ENCODE assay signal across 24 mouse cellular contexts in the genomic region with DNA sequence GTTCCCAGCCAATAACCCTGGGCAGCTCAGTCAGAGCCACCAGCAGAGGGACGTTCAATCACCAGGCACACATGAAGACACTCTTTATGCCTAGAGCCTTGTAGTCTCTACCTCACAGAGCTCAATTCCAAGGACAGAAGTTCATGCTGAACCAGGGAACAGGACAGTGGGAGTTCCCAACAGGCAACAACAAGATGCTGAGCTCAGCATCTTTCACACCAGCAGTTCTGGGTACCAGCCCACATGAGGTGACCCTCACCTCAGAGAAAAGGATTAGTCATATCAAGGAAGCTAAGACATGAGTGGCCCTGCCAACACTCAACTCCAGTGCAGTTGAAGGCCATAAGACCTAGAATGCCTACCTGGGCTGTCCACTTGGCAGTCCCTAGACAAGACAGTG. TPM values are rescaled to one million over a fixed set of nuclear protein-coding genes. Genes with fewer than 3 reads are reported as not detected.
DNase-seq lines count a peak whose midpoint lies in the region; ATAC-seq and TF ChIP-seq lines count a peak whose summit lies in the region.
"Had no signal": no experiment of that assay in that cellular context is flagged by ENCODE, and none has a peak within 500 bp of the region (broad histone marks: within the 10 kb centered on the region; RNA-seq: fewer than 3 reads in every experiment).

No protein-coding gene starts in this region.

- H3K9me3 ChIP-seq in forebrain, embryonic 11.5 days (ENCODE audit: control insufficient read depth, low read length): no peaks in the 10 kb centered on the region
- no peaks in the 10 kb centered on the region for H3K9me3 ChIP-seq in forebrain, postnatal 0 days (ENCODE audit: low read length)
- H3K9me3 ChIP-seq in heart, embryonic 15.5 days (replicated peaks): no peaks in the 10 kb centered on the region
- H3K9me3 ChIP-seq in midbrain, embryonic 10.5 days (replicated peaks): no peaks in the 10 kb centered on the region
- no peaks in the 10 kb centered on the region for H3K9me3 ChIP-seq in midbrain, embryonic 15.5 days
- H3K9me3 ChIP-seq: embryonic facial prominence, embryonic 10.5 days; embryonic facial prominence, embryonic 13.5 days; forebrain, embryonic 13.5 days; heart, embryonic 13.5 days; hindbrain, embryonic 13.5 days had no signal

- no peaks in the 10 kb centered on the region for H3K36me3 ChIP-seq in forebrain, embryonic 11.5 days (ENCODE audit: control insufficient read depth, insufficient read depth, low read length)
- H3K36me3 ChIP-seq in forebrain, postnatal 0 days (ENCODE audit: insufficient read depth): no peaks in the 10 kb centered on the region
- H3K36me3 ChIP-seq in heart, embryonic 15.5 days: no peaks in the 10 kb centered on the region
- H3K36me3 ChIP-seq in midbrain, embryonic 10.5 days: no peaks in the 10 kb centered on the region
- H3K36me3 ChIP-seq in midbrain, embryonic 15.5 days (replicated peaks): no peaks in the 10 kb centered on the region
- H3K36me3 ChIP-seq: embryonic facial prominence, embryonic 10.5 days; embryonic facial prominence, embryonic 13.5 days; heart, embryonic 13.5 days; hindbrain, embryonic 13.5 days had no signal

- H3K4me2 ChIP-seq in forebrain, embryonic 11.5 days (ENCODE audit: low read depth, low read length, severe bottlenecking): no peak overlapping the region
- H3K4me2 ChIP-seq in forebrain, postnatal 0 days (ENCODE audit: low read depth): no peak overlapping the region
- H3K4me2 ChIP-seq in heart, embryonic 15.5 days: no peak overlapping the region
- no peak overlapping the region for H3K4me2 ChIP-seq in midbrain, embryonic 15.5 days
- H3K4me2 ChIP-seq: embryonic facial prominence, embryonic 13.5 days; forebrain, embryonic 13.5 days; heart, embryonic 13.5 days; hindbrain, embryonic 13.5 days had no signal

- 73% methylated on average over 1 of the region's 1 CpGs for WGBS in forebrain, embryonic 11.5 days
- WGBS in forebrain, postnatal 0 days: 62% methylated on average over 1 of the region's 1 CpGs
- WGBS in heart, embryonic 15.5 days: 52% methylated on average over 1 of the region's 1 CpGs
- 80% methylated on average over 1 of the region's 1 CpGs for WGBS in midbrain, embryonic 10.5 days
- WGBS in midbrain, embryonic 15.5 days: 76% methylated on average over 1 of the region's 1 CpGs

- no peak for TF ChIP-seq CTCF in forebrain, postnatal 0 days (IDR thresholded peaks at IDR 0.05; ENCODE audit: low read depth)

- no peaks in the 10 kb centered on the region for H3K27me3 ChIP-seq in forebrain, embryonic 11.5 days (ENCODE audit: control insufficient read depth, insufficient read depth, low read length)
- no peaks in the 10 kb centered on the region for H3K27me3 ChIP-seq in forebrain, postnatal 0 days (ENCODE audit: insufficient read depth, low read length)
- no peaks in the 10 kb centered on the region for H3K27me3 ChIP-seq in heart, embryonic 15.5 days
- peaks cover 5% of the 10 kb centered on the region; the same call in 1 of the 2 replicates for H3K27me3 ChIP-seq in midbrain, embryonic 10.5 days (ENCODE audit: low read depth, poor library complexity, severe bottlenecking)
- H3K27me3 ChIP-seq in midbrain, embryonic 15.5 days (replicated peaks): no peaks in the 10 kb centered on the region
- H3K27me3 ChIP-seq: embryonic facial prominence, embryonic 13.5 days; forebrain, embryonic 13.5 days; heart, embryonic 13.5 days had no signal

- ATAC-seq in forebrain, embryonic 11.5 days (replicated peaks; ENCODE audit: low FRiP score): no peak
- no peak for ATAC-seq in forebrain, postnatal 0 days
- ATAC-seq in heart, embryonic 15.5 days (replicated peaks; ENCODE audit: insufficient number of reproducible peaks, insufficient read depth, low FRiP score, low read depth): no peak
- no peak for ATAC-seq in midbrain, embryonic 15.5 days (replicated peaks)
- ATAC-seq: activated CD4-positive, CD25-positive, alpha-beta regulatory T cell, adult 4 months; forebrain, embryonic 13.5 days; forebrain, embryonic 16.5 days; intestine, postnatal 0 days had no signal

- no peak overlapping the region for H3K27ac ChIP-seq in forebrain, embryonic 11.5 days (ENCODE audit: low read depth, low read length)
- H3K27ac ChIP-seq in forebrain, postnatal 0 days (ENCODE audit: low read depth, low read length): no peak overlapping the region
- H3K27ac ChIP-seq in heart, embryonic 15.5 days: peak overlapping the region; percentile 92; the same call in 1 of the 2 replicates
- 0 out of 2 replicates have a peak overlapping the region, but pooled peaks have one; percentile 1 for H3K27ac ChIP-seq in midbrain, embryonic 10.5 days (replicated peaks)
- no peak overlapping the region for H3K27ac ChIP-seq in midbrain, embryonic 15.5 days
- H3K27ac ChIP-seq: embryonic facial prominence, embryonic 10.5 days; embryonic facial prominence, embryonic 13.5 days; forebrain, embryonic 13.5 days; hindbrain, embryonic 13.5 days had no signal

- peak; percentile 43 for DNase-seq in forebrain, embryonic 11.5 days (ENCODE audit: low spot score)
- DNase-seq in forebrain, postnatal 0 days: no peak
- no peak for DNase-seq in heart, adult 8-10 months (ENCODE audit: low spot score)
- DNase-seq in midbrain, embryonic 10.5 days (ENCODE audit: low spot score): no peak
- DNase-seq in spleen, adult 12 weeks (ENCODE audit: low spot score): no peak
- DNase-seq: adrenal gland, adult 8-10 months; adrenal gland, postnatal 25 days; cerebellum, adult 11-12 months; cerebellum, adult 8-10 months; cerebellum, postnatal 36 days; embryo, embryonic 11 days; gastrocnemius, postnatal 36 days; heart, adult 2 months had no signal

- H3K4me1 ChIP-seq in forebrain, embryonic 11.5 days (replicated peaks; ENCODE audit: control insufficient read depth, insufficient read depth, low read length): 0 out of 2 replicates have a peak, but pooled peaks cover 4% of the 10 kb centered on the region
- H3K4me1 ChIP-seq in forebrain, postnatal 0 days (ENCODE audit: insufficient read depth): no peaks in the 10 kb centered on the region
- H3K4me1 ChIP-seq in heart, embryonic 15.5 days (replicated peaks): peaks cover 30% of the 10 kb centered on the region
- H3K4me1 ChIP-seq in midbrain, embryonic 10.5 days: peaks cover 9% of the 10 kb centered on the region
- no peaks in the 10 kb centered on the region for H3K4me1 ChIP-seq in midbrain, embryonic 15.5 days
- H3K4me1 ChIP-seq: forebrain, embryonic 13.5 days had no signal

- no peak overlapping the region for H3K4me3 ChIP-seq in forebrain, embryonic 11.5 days (ENCODE audit: low read depth, low read length)
- no peak overlapping the region for H3K4me3 ChIP-seq in forebrain, postnatal 0 days (ENCODE audit: low read depth, low read length)
- no peak overlapping the region for H3K4me3 ChIP-seq in heart, embryonic 15.5 days
- no peak overlapping the region for H3K4me3 ChIP-seq in midbrain, embryonic 10.5 days
- no peak overlapping the region for H3K4me3 ChIP-seq in midbrain, embryonic 15.5 days
- H3K4me3 ChIP-seq: embryonic facial prominence, embryonic 10.5 days; embryonic facial prominence, embryonic 13.5 days; erythroblast, embryonic 14.5 days; forebrain, embryonic 13.5 days; heart, adult 2 months; heart, embryonic 13.5 days; hindbrain, embryonic 13.5 days had no signal

- no peak overlapping the region for H3K9ac ChIP-seq in forebrain, embryonic 11.5 days (ENCODE audit: low read length)
- no peak overlapping the region for H3K9ac ChIP-seq in forebrain, postnatal 0 days
- H3K9ac ChIP-seq in heart, embryonic 15.5 days: no peak overlapping the region
- no peak overlapping the region for H3K9ac ChIP-seq in midbrain, embryonic 15.5 days
- H3K9ac ChIP-seq: embryonic facial prominence, embryonic 13.5 days; forebrain, embryonic 13.5 days; heart, embryonic 13.5 days; hindbrain, embryonic 13.5 days had no signal

RNA-seq across cellular contexts. Expression of gene Zfp36l1, which starts 24.9 kb away (rescaled TPM):
- polyA plus RNA-seq in forebrain, embryonic 11.5 days (2014; fragmentation: Nextera tagmentation; extraction: Ambion mirVana): 164 and 173 TPM in 2 replicates
- 15.3 and 24.1 TPM in 2 replicates for total RNA-seq in forebrain, postnatal 0 days (2014; rRNA removed)
- polyA plus RNA-seq in forebrain, postnatal 0 days (2015; fragmentation: Nextera tagmentation; extraction: Ambion mirVana): 37.0 and 43.8 TPM in 2 replicates
- polyA plus RNA-seq in heart, embryonic 15.5 days (2015; fragmentation: Nextera tagmentation; extraction: Ambion mirVana): 94.7 and 107 TPM in 2 replicates
- total RNA-seq in heart, adult 8-10 months (2022): 100 to 1,000 TPM in 1 of 4 experiments, 10 to 100 TPM in 3; 65.0 to 103 (median 80.0) TPM
- 127 and 141 TPM in 2 replicates for polyA plus RNA-seq in midbrain, embryonic 10.5 days (2016; fragmentation: Nextera tagmentation; extraction: Ambion mirVana)
- 37.1 and 41.4 TPM in 2 replicates for polyA plus RNA-seq in midbrain, embryonic 15.5 days (2015; fragmentation: Nextera tagmentation; extraction: Ambion mirVana)

Comparison
In these comparisons a context has a peak if more than half of its experiments do, and no peak if none do; other contexts are left out.
1. H3K27ac ChIP-seq: peak in heart, embryonic 15.5 days (single experiment) and midbrain, embryonic 10.5 days (single experiment); none in forebrain, embryonic 11.5 days (single experiment), forebrain, postnatal 0 days (single experiment) and midbrain, embryonic 15.5 days (single experiment).